Mouse (Mus musculus) heart, postnatal 0 days (tissue): ENCODE measurements around the gene Tm9sf2. TPM values are rescaled to one million over a fixed set of nuclear protein-coding genes. Genes with fewer than 3 reads are reported as not detected.

ENCODE experiments used
- ATAC-seq: fragments of 200-750 bp; cut with Nextera tagmentation; 2 replicates; pipeline ENCODE4 v1.8.0; 2017; ENCODE audit warnings: low read depth, moderate number of reproducible peaks, moderate library complexity; ENCODE audit not compliant: insufficient read depth
- DNase-seq: peaks from one replicate; pipeline ENCODE4 v3.0.0-alpha.2; 2016; ENCODE audit warnings: low spot score
- H3K27ac ChIP-seq: fragments of 300-500 bp; sonication (generic); 2 replicates; pipeline ENCODE4 v1.5.1; 2014; ENCODE audit warnings: low read depth, mild to moderate bottlenecking
- H3K27me3 ChIP-seq: fragments of 300-500 bp; sonication (generic); 2 replicates; pipeline ENCODE4 v1.6.1; 2014; ENCODE audit warnings: low read length, mixed read lengths; ENCODE audit not compliant: control insufficient read depth, insufficient read depth
- H3K36me3 ChIP-seq: fragments of 300-500 bp; sonication (generic); replicated peaks from 2 replicates; pipeline ENCODE4 v1.6.1; 2014; ENCODE audit warnings: low read length, mixed read lengths; ENCODE audit not compliant: control insufficient read depth, insufficient read depth
- H3K4me1 ChIP-seq: fragments of 300-500 bp; sonication (generic); 2 replicates; pipeline ENCODE4 v1.6.1; 2014; ENCODE audit warnings: antibody characterized with exemption; ENCODE audit not compliant: control insufficient read depth, insufficient read depth
- H3K4me2 ChIP-seq: fragments of 300-500 bp; sonication (generic); 2 replicates; pipeline ENCODE4 v1.6.1; 2014; ENCODE audit warnings: low read depth, mild to moderate bottlenecking, low read length, moderate library complexity
- H3K4me3 ChIP-seq: fragments of 300-500 bp; sonication (generic); 2 replicates; pipeline ENCODE4 v1.5.1; 2014; ENCODE audit warnings: low read depth, low read length
- H3K9ac ChIP-seq: fragments of 300-500 bp; sonication (generic); replicated peaks from 2 replicates; pipeline ENCODE4 v1.6.1; 2014; ENCODE audit warnings: low read depth, low read length, mixed read lengths
- H3K9me3 ChIP-seq: fragments of 300-500 bp; sonication (generic); replicated peaks from 2 replicates; pipeline ENCODE4 v1.6.1; 2016; ENCODE audit warnings: low read length; ENCODE audit not compliant: control insufficient read depth
- CTCF ChIP-seq: IDR thresholded peaks from 2 replicates; pipeline ENCODE4 v1.5.1; 2016; ENCODE audit warnings: antibody characterized with exemption, control low read depth, low read depth
- EP300 ChIP-seq: IDR thresholded peaks from 2 replicates; pipeline ENCODE4 v1.6.1; 2016; ENCODE audit warnings: antibody characterized with exemption, low read depth
- WGBS: fragments of 180-500 bp; shearing (Covaris S2); extraction: QIAGEN DNeasy Blood & Tissue Kit; methylation state at CpG from one replicate; pipeline ENCODE4 v1.1.7; 2014; 5-methylcytosine and 5-hydroxymethylcytosine counted together
- polyA plus RNA-seq: library from polyadenylated mRNA; unstranded; fragments of >200 nt; fragmentation: Nextera tagmentation; extraction: Ambion mirVana; gene quantifications from 2 replicates; pipeline ENCODE4 v1.2.1, GENCODE M21; 2015
- total RNA-seq: library from RNA; depleted of rRNA; stranded (reverse); fragments of >200 nt; gene quantifications from 2 replicates; pipeline ENCODE4 v1.2.3, GENCODE M21; 2014; ENCODE audit warnings: low replicate concordance

Gene Tm9sf2
- total and polyA plus RNA-seq, 2 experiments from 2014 or later = 104 to 117 TPM

DNA sequence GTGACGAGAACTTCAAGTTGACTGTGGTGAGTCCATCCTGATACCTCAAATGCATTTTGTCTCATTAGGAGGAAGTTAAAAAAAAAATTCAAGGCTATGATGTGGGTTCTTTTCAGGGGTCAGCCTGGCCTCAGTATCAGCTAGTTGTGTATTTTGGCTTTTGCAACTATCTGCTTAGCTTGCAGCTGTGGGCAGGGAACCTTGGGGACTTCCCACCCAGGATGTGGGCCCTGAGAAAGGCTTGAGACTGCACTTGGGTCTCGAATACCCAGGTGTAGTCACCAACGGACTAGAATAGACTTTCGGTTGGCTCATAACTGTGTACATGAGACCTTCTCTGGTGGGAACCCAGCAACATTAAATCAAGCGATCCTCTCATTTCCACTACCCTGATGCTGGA is 33.4 kb upstream of the Tm9sf2 start:
- H3K9ac ChIP-seq = no peak overlapping the region
- no peaks in the 10 kb centered on the region for H3K36me3 ChIP-seq
- H3K9me3 ChIP-seq = no peaks in the 10 kb centered on the region
- WGBS = 87% methylated on average over 5 of the region's 5 CpGs
- TF ChIP-seq EP300 (no peak), CTCF (no peak)
- H3K4me1 ChIP-seq = peaks cover 21% of the 10 kb centered on the region
- H3K27me3 ChIP-seq = peaks cover 17% of the 10 kb centered on the region; the same call in 1 of the 2 replicates
- H3K4me2 ChIP-seq = no peak overlapping the region
- no peak overlapping the region for H3K4me3 ChIP-seq
- H3K27ac ChIP-seq = no peak overlapping the region
- no peak for DNase-seq
- no peak for ATAC-seq

DNA sequence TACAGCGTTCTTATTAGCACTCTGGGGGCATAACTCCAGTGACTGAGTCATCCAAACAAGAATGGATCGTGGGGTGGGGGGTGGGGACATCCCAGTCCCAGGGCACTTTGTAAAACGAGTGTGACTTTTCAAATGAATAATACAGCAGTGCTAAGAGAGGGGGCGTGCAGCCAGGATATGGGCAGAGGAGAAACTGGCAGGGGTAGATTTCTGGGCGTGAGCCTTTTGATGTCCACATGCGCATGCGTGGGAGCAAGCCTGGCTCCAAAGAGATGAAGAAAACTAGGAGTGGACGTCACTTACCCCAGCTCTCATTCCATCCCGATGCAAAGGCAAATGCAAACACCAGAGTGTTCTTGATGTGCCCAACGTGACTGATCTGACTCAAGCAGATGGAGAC is 32.5 kb upstream of the Tm9sf2 start:
- DNase-seq = no peak
- Histone ChIP-seq H3K9me3 (no peaks in the 10 kb centered on the region), H3K4me2 (no peak overlapping the region), H3K9ac (no peak overlapping the region), H3K27ac (peak overlapping the region; percentile 11; the same call in 1 of the 2 replicates), H3K27me3 (peaks cover 17% of the 10 kb centered on the region; the same call in 1 of the 2 replicates), H3K36me3 (no peaks in the 10 kb centered on the region), H3K4me3 (no peak overlapping the region), H3K4me1 (peaks cover 14% of the 10 kb centered on the region)
- ATAC-seq = no peak
- 55% methylated on average over 10 of the region's 10 CpGs for WGBS
- TF ChIP-seq CTCF = no peak

DNA sequence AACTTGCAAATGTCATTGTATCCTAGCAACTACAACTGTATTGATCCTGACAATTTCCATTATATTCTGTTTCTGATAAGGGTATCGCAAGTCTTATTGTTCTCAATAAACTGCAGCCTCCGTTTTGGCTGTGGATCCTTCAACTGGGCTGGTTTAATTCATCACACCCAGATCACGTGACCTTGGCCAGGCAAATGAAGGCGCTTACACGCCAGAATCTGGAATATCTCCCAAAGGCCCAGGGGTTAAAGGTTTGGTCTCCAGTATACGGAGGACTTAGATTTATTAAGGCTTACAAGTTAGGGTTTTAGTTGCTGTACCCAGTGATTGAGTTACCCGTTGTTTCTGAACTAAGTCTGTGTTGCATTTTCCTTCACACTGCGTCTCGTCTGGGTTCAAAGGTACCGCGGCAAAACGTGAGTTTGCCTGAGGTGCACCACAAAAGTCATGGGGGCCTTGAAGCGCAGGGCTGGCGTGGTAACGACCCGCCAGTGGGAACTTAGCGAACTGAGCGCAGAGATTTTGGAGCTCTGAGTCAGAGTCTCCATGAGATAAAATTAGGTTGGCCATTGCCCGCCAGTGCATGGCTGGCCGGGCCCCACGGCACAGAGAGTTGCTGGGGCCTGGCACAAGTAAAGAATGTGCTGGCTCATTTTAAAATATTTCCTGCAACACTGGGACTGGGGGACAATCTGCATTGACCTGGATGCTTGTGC is 31.2 kb upstream of the Tm9sf2 start:
- Histone ChIP-seq H3K4me3 (no peak overlapping the region), H3K4me1 (0 out of 2 replicates have a peak, but pooled peaks cover 7% of the 10 kb centered on the region), H3K27ac (peak overlapping the region; percentile 56), H3K36me3 (no peaks in the 10 kb centered on the region), H3K9ac (no peak overlapping the region), H3K9me3 (no peaks in the 10 kb centered on the region), H3K27me3 (peaks cover 11% of the 10 kb centered on the region; the same call in 1 of the 2 replicates), H3K4me2 (no peak overlapping the region)
- ATAC-seq (peak; percentile 69), DNase-seq (peak; percentile 30)
- WGBS = 50% methylated on average over 21 of the region's 21 CpGs
- TF ChIP-seq CTCF (no peak), EP300 (no peak)

DNA sequence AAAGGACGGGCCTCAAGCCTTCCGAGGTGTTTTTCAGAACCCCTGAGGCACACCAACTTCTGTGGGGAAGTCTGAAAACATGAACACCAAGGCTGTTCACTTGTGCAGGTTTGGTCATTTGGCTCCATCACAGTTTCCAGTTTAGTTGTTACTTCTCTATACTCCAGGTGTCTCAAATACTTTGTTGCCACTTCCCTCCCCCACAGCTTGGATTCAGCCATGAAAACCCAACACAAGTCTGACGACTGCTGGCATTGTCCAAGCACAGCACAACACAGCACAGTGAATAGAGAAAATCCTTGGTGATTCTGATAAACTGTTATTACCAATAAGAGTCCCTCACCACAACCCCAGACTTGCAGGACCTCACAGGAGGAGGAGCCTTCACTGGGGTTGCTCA is 29.8 kb upstream of the Tm9sf2 start:
- H3K9me3 ChIP-seq = no peaks in the 10 kb centered on the region
- no peak for TF ChIP-seq CTCF
- TF ChIP-seq EP300 = no peak
- H3K9ac ChIP-seq = no peak overlapping the region
- 88% methylated on average over 3 of the region's 3 CpGs for WGBS
- no peaks in the 10 kb centered on the region for H3K36me3 ChIP-seq
- no peak overlapping the region for H3K4me2 ChIP-seq
- no peak overlapping the region for H3K4me3 ChIP-seq
- ATAC-seq (no peak), DNase-seq (no peak)
- H3K27me3 ChIP-seq = no peaks in the 10 kb centered on the region
- 0 out of 2 replicates have a peak, but pooled peaks cover 7% of the 10 kb centered on the region for H3K4me1 ChIP-seq
- no peak overlapping the region for H3K27ac ChIP-seq

DNA sequence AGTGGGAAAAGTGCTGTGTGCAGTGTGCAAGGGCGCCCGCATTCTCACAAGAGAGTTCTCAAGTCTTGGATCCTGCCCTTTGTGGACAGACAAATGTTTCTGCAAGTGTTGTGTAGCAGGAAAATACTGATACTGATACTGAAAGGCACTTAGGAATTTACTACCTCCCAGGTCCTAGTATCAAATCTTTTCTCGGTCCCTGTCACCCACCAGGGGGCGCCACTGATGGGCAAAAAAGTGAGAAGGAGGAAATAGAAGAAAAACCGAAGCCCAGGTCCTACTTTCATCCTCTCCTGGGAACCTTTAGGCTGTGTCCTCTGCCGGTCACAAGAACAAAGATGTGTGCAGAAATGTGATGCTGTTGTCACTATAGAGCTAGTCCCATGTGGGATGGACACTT is 27.4 kb upstream of the Tm9sf2 start:
- no peak for ATAC-seq
- H3K27ac ChIP-seq = no peak overlapping the region
- H3K4me1 ChIP-seq = 0 out of 2 replicates have a peak, but pooled peaks cover 7% of the 10 kb centered on the region
- H3K9ac ChIP-seq = no peak overlapping the region
- H3K4me2 ChIP-seq = no peak overlapping the region
- TF ChIP-seq CTCF = peak; percentile 52
- no peak for TF ChIP-seq EP300
- peak; percentile 27 for DNase-seq
- H3K9me3 ChIP-seq = no peaks in the 10 kb centered on the region
- no peaks in the 10 kb centered on the region for H3K27me3 ChIP-seq
- no peaks in the 10 kb centered on the region for H3K36me3 ChIP-seq
- H3K4me3 ChIP-seq = no peak overlapping the region
- 42% methylated on average over 6 of the region's 6 CpGs for WGBS

DNA sequence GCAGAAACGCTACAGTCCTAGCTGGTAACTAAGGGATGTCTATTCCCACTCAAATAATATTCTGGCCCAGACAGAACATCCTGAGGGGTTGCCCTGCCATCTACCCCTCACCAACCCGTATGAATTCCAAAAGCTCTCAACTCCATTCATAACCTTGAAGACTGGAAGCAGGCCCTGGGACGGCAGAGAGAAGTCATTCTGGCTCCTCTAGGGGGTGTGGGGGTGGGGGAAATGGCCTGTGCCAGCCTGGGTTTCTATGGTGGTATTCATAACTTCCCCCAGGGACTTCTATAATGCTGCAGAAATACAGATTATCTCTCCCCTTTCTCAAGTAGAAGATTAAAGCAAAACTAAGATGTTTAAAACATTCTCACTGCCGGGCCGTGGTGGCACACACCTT is 26.9 kb upstream of the Tm9sf2 start:
- H3K27me3 ChIP-seq = no peaks in the 10 kb centered on the region
- H3K36me3 ChIP-seq = no peaks in the 10 kb centered on the region
- 0 out of 2 replicates have a peak, but pooled peaks cover 7% of the 10 kb centered on the region for H3K4me1 ChIP-seq
- TF ChIP-seq CTCF (no peak), EP300 (no peak)
- no peaks in the 10 kb centered on the region; the same call in 1 of the 2 replicates for H3K9me3 ChIP-seq
- DNase-seq (no peak), ATAC-seq (no peak)
- H3K27ac ChIP-seq = no peak overlapping the region
- H3K4me2 ChIP-seq = no peak overlapping the region
- 77% methylated on average over 5 of the region's 5 CpGs for WGBS
- H3K4me3 ChIP-seq = no peak overlapping the region
- no peak overlapping the region for H3K9ac ChIP-seq
